Mouse (Mus musculus): ENCODE measurements around the gene Gm11111.

DNA sequence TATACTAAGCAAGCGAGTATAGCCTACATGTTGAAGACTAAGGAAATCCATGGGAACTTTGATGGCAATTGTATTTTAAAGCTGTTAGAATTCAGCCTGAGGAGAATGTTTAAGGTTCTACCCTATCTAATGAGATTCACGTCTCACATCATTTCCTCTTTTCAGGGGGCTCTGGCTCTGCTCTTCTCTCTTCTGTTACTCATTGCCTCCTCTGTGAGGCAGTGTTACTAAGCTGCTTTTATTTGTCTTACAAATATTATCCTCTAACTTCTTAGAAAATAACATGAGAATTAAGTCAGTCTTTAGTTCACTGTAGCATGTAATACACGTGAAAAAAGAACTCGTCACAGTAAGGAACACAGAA lies 23.0 kb downstream of the Gm11111 start:
- no peak for TF ChIP-seq CTCF (IDR thresholded peaks at IDR 0.05; ENCODE audit: low read depth, low read length)
- TF ChIP-seq POLR2A (IDR thresholded peaks at IDR 0.05; ENCODE audit: insufficient read depth, low read length): no peak
- TF ChIP-seq EP300 (IDR thresholded peaks at IDR 0.05; ENCODE audit: insufficient read depth, low read depth, low read length): no peak

Data from ES-Bruce4 (cell line).